Mouse (Mus musculus) lung, embryonic 14.5 days (tissue): ENCODE measurements at regions not wholly inside any gene's neighbourhood (a gene's known extent, or its start where the extent isn't known, plus 50 kb on each side); places are given as distances from the start of the nearest gene placed in this dataset.

Source experiments
- ATAC-seq: fragments of 200-750 bp; cut with Nextera tagmentation; 2 replicates; pipeline ENCODE4 v1.8.0; 2017; ENCODE audit warnings: mild to moderate bottlenecking, moderate TSS enrichment, moderate library complexity; ENCODE audit not compliant: insufficient read depth
- DNase-seq: peaks from one replicate; pipeline ENCODE4 v3.0.0-alpha.2; 2015
- H3K27ac ChIP-seq: fragments of 300-500 bp; sonication (generic); 2 replicates; pipeline ENCODE4 v1.5.1; 2014; ENCODE audit warnings: low read depth, mild to moderate bottlenecking, moderate library complexity
- H3K27me3 ChIP-seq: fragments of 300-500 bp; sonication (generic); 2 replicates; pipeline ENCODE4 v1.6.1; 2014; ENCODE audit warnings: low read length, control low read depth; ENCODE audit not compliant: insufficient read depth
- H3K36me3 ChIP-seq: fragments of 300-500 bp; sonication (generic); 2 replicates; pipeline ENCODE4 v1.6.1; 2014; ENCODE audit warnings: control low read depth; ENCODE audit not compliant: insufficient read depth
- H3K4me1 ChIP-seq: fragments of 300-500 bp; sonication (generic); 2 replicates; pipeline ENCODE4 v1.6.1; 2014; ENCODE audit warnings: antibody characterized with exemption, control low read depth; ENCODE audit not compliant: insufficient read depth
- H3K4me2 ChIP-seq: fragments of 300-500 bp; sonication (generic); 2 replicates; pipeline ENCODE4 v1.6.1; 2014; ENCODE audit warnings: mild to moderate bottlenecking
- H3K4me3 ChIP-seq: fragments of 300-500 bp; sonication (generic); 2 replicates; pipeline ENCODE4 v1.5.1; 2014; ENCODE audit warnings: low read depth, low read length
- H3K9ac ChIP-seq: fragments of 300-500 bp; sonication (generic); 2 replicates; pipeline ENCODE4 v1.6.1; 2014
- H3K9me3 ChIP-seq: fragments of 300-500 bp; sonication (generic); 2 replicates; pipeline ENCODE4 v1.6.1; 2016; ENCODE audit warnings: low read depth, low read length, control low read depth
- CTCF ChIP-seq: IDR thresholded peaks from 2 replicates; pipeline ENCODE4 v1.5.1; 2016; ENCODE audit warnings: antibody characterized with exemption, low read depth
- WGBS: fragments of 180-500 bp; shearing (Covaris S2); extraction: QIAGEN DNeasy Blood & Tissue Kit; methylation state at CpG from one replicate; pipeline ENCODE4 v1.1.7; 2014; 5-methylcytosine and 5-hydroxymethylcytosine counted together

DNA sequence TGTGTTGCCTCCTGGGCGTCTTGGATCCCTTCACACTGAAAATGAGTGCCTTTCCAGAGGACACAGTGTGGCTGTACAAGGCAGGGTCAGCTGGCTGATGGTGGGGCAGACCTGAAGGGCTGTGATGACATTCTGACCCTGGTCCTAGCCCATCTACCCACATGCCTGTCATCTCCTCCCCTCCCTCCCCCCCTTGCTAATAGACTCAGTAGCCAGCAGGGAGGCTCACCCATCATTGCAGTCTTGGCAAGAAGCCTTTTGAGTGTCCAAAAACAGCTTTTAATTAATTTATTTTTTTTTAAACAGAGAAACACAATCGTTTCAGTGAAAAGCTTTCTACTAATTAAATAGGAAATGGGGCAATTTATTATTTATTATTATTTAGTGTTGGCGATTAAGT is 67.0 kb upstream of the Ssx2ip start:
- peak; percentile 28; the same call in 1 of the 2 replicates for ATAC-seq
- Histone ChIP-seq H3K4me2 (peak overlapping the region; percentile 50), H3K4me1 (no peaks in the 10 kb centered on the region; the same call in 1 of the 2 replicates), H3K27me3 (no peaks in the 10 kb centered on the region), H3K4me3 (no peak overlapping the region), H3K36me3 (no peaks in the 10 kb centered on the region), H3K9ac (no peak overlapping the region), H3K9me3 (no peaks in the 10 kb centered on the region), H3K27ac (no peak overlapping the region)
- DNase-seq, result peak; percentile 23
- no peak for TF ChIP-seq CTCF
- 34% methylated on average over 3 of the region's 3 CpGs for WGBS

- Histone ChIP-seq H3K4me1 (no peaks in the 10 kb centered on the region; the same call in 1 of the 2 replicates), H3K9ac (no peak overlapping the region; the same call in 1 of the 2 replicates), H3K4me2 (peak overlapping the region; percentile 50), H3K36me3 (no peaks in the 10 kb centered on the region), H3K27ac (peak overlapping the region; percentile 63), H3K4me3 (0 out of 2 replicates have a peak overlapping the region, but pooled peaks have one; percentile 8), H3K9me3 (no peaks in the 10 kb centered on the region), H3K27me3 (no peaks in the 10 kb centered on the region)
- WGBS, result 10% methylated on average over 7 of the region's 7 CpGs
- ATAC-seq, result peak; percentile 75; the same call in 1 of the 2 replicates
- DNase-seq, result peak; percentile 65
- TF ChIP-seq CTCF, result no peak
Measured at GRCm38 (mm10) chr3:146337861-146338281, 66.6 kb upstream of the Ssx2ip start.

- Histone ChIP-seq H3K4me1 (no peaks in the 10 kb centered on the region; the same call in 1 of the 2 replicates), H3K36me3 (no peaks in the 10 kb centered on the region), H3K27ac (no peak overlapping the region), H3K9ac (no peak overlapping the region), H3K4me2 (no peak overlapping the region; the same call in 1 of the 2 replicates), H3K27me3 (no peaks in the 10 kb centered on the region), H3K4me3 (no peak overlapping the region), H3K9me3 (no peaks in the 10 kb centered on the region)
- no peak for TF ChIP-seq CTCF
- no peak for DNase-seq
- ATAC-seq, result peak; percentile 25; the same call in 1 of the 2 replicates
- WGBS, result 53% methylated on average over 9 of the region's 9 CpGs
Measured at GRCm38 (mm10) chr3:146338445-146338844, 66.0 kb upstream of the Ssx2ip start.

DNA sequence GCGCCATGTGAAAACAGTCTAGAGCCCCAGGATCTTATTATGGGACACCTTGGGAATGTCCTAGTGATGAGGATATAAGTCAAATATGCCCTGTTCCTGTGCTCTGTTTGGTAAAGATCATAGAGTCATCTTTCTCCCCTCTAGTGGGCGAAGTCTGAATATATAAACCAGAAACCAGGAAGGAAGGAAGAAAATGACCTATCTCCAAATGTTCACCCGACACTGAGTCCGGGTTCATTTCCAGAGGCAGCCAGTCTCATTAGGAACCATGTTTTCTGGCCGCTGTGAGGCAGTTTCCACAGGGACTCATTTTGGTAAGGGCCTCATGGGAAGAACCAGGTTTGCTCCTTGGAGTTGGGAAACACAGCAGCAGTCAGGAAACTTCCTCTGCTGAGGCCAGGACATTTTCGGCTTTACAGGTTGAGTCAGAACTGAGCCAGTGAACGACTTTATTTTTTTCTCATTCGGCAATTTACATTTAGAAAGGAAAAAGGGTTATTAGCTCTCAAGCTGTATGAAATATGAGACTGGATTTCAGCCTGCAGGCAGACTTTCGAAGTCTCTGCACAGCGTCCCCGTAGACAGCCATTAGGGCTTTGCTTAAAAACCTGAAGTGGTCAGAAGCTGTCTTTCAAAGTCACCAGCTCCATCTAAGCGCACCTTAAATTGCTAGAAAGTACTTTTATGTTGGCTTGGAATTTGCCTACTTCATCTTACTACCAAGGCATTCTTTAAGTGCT is 64.0 kb upstream of the Ssx2ip start:
- H3K27me3 ChIP-seq, result no peaks in the 10 kb centered on the region
- DNase-seq (no peak), ATAC-seq (no peak)
- H3K36me3 ChIP-seq, result no peaks in the 10 kb centered on the region
- no peak overlapping the region for H3K4me3 ChIP-seq
- H3K27ac ChIP-seq, result 0 out of 2 replicates have a peak overlapping the region, but pooled peaks have one; percentile 1
- H3K9ac ChIP-seq, result no peak overlapping the region
- H3K4me1 ChIP-seq, result no peaks in the 10 kb centered on the region; the same call in 1 of the 2 replicates
- TF ChIP-seq CTCF, result peak; percentile 21; the same call in 1 of the 2 replicates
- no peaks in the 10 kb centered on the region for H3K9me3 ChIP-seq
- 62% methylated on average over 12 of the region's 12 CpGs for WGBS
- no peak overlapping the region for H3K4me2 ChIP-seq

GRCm38 (mm10) chr3:146341652-146342340 is 62.6 kb upstream of the Ssx2ip start:
- ATAC-seq (no peak), DNase-seq (no peak)
- Histone ChIP-seq H3K36me3 (no peaks in the 10 kb centered on the region), H3K4me1 (no peaks in the 10 kb centered on the region; the same call in 1 of the 2 replicates), H3K9ac (no peak overlapping the region), H3K9me3 (no peaks in the 10 kb centered on the region), H3K27me3 (no peaks in the 10 kb centered on the region), H3K4me3 (no peak overlapping the region), H3K4me2 (no peak overlapping the region), H3K27ac (no peak overlapping the region)
- no peak for TF ChIP-seq CTCF
- 77% methylated on average over 6 of the region's 6 CpGs for WGBS

- Histone ChIP-seq H3K36me3 (no peaks in the 10 kb centered on the region), H3K4me3 (no peak overlapping the region), H3K27me3 (no peaks in the 10 kb centered on the region), H3K9ac (no peak overlapping the region), H3K4me1 (no peaks in the 10 kb centered on the region), H3K4me2 (no peak overlapping the region), H3K27ac (no peak overlapping the region), H3K9me3 (no peaks in the 10 kb centered on the region)
- ATAC-seq, result no peak
- WGBS, result 76% methylated on average over 1 of the region's 1 CpGs
- TF ChIP-seq CTCF, result no peak
- DNase-seq, result no peak
Measured at GRCm38 (mm10) chr3:146342727-146343126, 61.7 kb upstream of the Ssx2ip start.

DNA sequence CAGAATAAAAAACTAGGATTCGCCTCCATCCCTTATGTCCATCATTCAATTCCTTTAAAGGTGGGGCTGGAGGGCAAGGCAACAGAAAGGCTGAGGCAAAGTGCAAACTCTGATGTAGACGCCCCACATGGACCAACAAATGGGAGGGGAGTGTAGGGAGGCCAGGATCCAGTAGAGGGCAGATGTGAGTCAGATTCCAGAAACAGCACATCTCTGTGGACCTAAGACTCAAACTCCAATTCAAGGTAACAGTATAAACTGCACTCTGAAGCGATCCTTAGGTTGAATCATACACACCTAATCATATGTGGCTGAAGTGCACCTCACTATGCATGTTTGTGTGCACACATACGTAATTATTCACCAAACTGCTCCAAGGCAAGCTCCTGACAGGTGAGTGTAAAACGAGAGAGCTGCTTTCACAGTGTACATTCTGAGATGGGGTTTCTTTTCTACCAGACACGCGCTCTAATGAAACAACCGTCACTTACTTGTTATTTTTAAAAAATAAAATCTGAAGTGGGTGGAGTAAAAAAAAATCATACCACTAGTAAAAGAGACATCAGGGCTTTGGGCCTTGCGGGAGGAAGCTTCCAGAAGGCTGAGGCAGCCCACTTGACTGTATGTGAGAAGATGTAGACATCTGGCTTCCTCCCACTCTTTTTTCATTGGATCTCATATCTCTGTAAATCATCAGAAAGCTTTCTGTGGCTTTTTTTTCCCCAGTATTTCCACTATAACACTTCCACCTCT is 60.6 kb upstream of the Ssx2ip start:
- ATAC-seq, result no peak; the same call in 1 of the 2 replicates
- no peak overlapping the region for H3K4me3 ChIP-seq
- WGBS, result 57% methylated on average over 9 of the region's 9 CpGs

More for the DNA sequence above, 60.6 kb upstream of the Ssx2ip start:
- Histone ChIP-seq H3K27me3 (no peaks in the 10 kb centered on the region), H3K9ac (no peak overlapping the region), H3K4me2 (no peak overlapping the region), H3K9me3 (no peaks in the 10 kb centered on the region), H3K36me3 (no peaks in the 10 kb centered on the region), H3K27ac (no peak overlapping the region), H3K4me1 (no peaks in the 10 kb centered on the region)
- peak; percentile 83 for DNase-seq
- peak; percentile 83 for TF ChIP-seq CTCF
